Mouse (Mus musculus) retina, adult 2 months (tissue): ENCODE data around the gene Gm11397.
"Not testable (repeated sequence)": the region's sequence is repeated elsewhere in the genome, so short reads cannot be mapped to it uniquely, and the experiment has no call there.

Experiments
- DNase-seq: peaks from one replicate; pipeline ENCODE4 v3.0.0-alpha.2; 2012; ENCODE audit warnings: low read depth, low spot score

Gene Gm11397

DNA sequence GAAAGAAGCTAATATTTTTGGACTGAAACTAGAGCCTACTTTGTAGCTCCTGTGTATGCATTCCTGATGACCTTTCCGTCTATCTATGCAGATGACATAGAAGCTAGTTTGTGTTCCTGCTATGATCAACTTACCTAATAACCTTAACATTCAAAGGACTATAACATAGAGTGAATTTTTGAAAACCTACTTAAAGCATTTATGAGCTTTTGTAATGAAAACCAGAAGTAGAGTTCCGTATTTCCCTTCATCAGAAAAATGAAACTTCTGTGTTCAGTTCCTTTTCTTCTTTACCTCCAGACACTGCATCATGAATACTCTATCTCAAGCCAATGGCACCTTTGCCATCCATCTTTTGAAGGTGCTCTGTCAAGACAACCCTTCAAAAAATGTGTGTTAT is at the start of gene Gm11397:
Gm11397 (plus strand) TSS at position 301 of the 400 bp plus-strand sequence.
- not testable (repeated sequence) for DNase-seq

DNA sequence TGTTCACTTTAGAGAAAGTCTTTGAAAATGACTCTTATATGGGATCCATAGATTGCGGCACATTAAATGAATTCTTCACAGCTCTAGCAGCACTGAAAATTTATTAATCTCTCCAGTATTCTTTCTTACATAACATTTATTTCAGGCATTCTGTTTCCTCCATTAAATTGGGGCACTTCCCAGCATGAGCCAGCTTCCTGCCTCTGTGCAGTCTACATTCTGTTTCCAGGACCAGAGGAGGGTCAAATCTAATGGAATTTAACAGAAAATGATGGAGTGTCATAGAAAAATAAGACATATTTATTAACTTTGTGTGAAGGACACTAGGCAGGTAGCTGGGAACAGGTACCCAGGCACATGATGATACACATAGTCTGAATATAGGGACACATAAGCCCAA is 38.9 kb upstream of the Gm11397 start:
- DNase-seq = not testable (repeated sequence)

DNA sequence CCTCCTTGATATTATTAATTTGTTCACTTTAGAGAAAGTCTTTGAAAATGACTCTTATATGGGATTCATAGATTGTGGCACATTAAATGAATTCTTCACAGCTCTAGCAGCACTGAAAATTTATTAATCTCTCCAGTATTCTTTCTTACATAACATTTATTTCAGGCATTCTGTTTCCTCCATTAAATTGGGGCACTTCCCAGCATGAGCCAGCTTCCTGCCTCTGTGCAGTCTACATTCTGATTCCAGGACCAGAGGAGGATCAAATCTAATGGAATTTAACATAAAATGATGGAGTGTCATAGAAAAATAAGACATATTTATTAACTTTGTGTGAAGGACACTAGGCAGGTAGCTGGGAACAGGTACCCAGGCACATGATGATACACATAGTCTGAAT is 37.2 kb downstream of the Gm11397 start:
- not testable (repeated sequence) for DNase-seq
